Mouse (Mus musculus) forebrain, embryonic 14.5 days (tissue): ENCODE results near the gene Unkl. TPM values are rescaled to one million over a fixed set of nuclear protein-coding genes. Genes with fewer than 3 reads are reported as not detected.
A peak's percentile ranks its signal among the peaks of the same experiment; 100 is the strongest.

ENCODE experiments used
- ATAC-seq: fragments of 200-750 bp; cut with Nextera tagmentation; 2 replicates; pipeline ENCODE4 v1.8.0; 2017; ENCODE audit warnings: mild to moderate bottlenecking, moderate library complexity
- DNase-seq: peaks from one replicate; pipeline ENCODE4 v3.0.0-alpha.2; 2015; ENCODE audit warnings: low spot score
- H3K27ac ChIP-seq: fragments of 300-500 bp; sonication (generic); 2 replicates; pipeline ENCODE4 v1.5.1; 2014; ENCODE audit warnings: low read depth, mild to moderate bottlenecking, control low read depth, low read length, moderate library complexity
- H3K27me3 ChIP-seq: fragments of 300-500 bp; sonication (generic); replicated peaks from 2 replicates; pipeline ENCODE4 v1.6.1; 2014; ENCODE audit warnings: low read length, control low read depth, mixed read lengths; ENCODE audit not compliant: control insufficient read depth, insufficient read depth
- H3K36me3 ChIP-seq: fragments of 300-500 bp; sonication (generic); 2 replicates; pipeline ENCODE4 v1.6.1; 2014; ENCODE audit warnings: low read length, control low read depth; ENCODE audit not compliant: control insufficient read depth, insufficient read depth
- H3K4me1 ChIP-seq: fragments of 300-500 bp; sonication (generic); 2 replicates; pipeline ENCODE4 v1.6.1; 2014; ENCODE audit warnings: antibody characterized with exemption, low read length, control low read depth; ENCODE audit not compliant: control insufficient read depth, insufficient read depth
- H3K4me2 ChIP-seq: fragments of 300-500 bp; sonication (generic); 2 replicates; pipeline ENCODE4 v1.6.1; 2014; ENCODE audit warnings: mild to moderate bottlenecking, control low read depth, low read length
- H3K4me3 ChIP-seq: fragments of 300-500 bp; sonication (generic); 2 replicates; pipeline ENCODE4 v1.5.1; 2014; ENCODE audit warnings: low read depth, low read length, control low read depth
- H3K9ac ChIP-seq: fragments of 300-500 bp; sonication (generic); 2 replicates; pipeline ENCODE4 v1.6.1; 2014; ENCODE audit warnings: mild to moderate bottlenecking, low read length, control low read depth, moderate library complexity
- H3K9me3 ChIP-seq: fragments of 300-500 bp; sonication (generic); replicated peaks from 2 replicates; pipeline ENCODE4 v1.6.1; 2016; ENCODE audit warnings: low read length, control low read depth, mixed read lengths; ENCODE audit not compliant: control insufficient read depth
- WGBS: fragments of 180-500 bp; shearing (Covaris S2); extraction: QIAGEN DNeasy Blood & Tissue Kit; methylation state at CpG from one replicate; pipeline ENCODE4 v1.1.7; 2014; 5-methylcytosine and 5-hydroxymethylcytosine counted together
- polyA plus RNA-seq: library from polyadenylated mRNA; unstranded; fragments of >200 nt; fragmentation: Nextera tagmentation; extraction: Ambion mirVana; gene quantifications from 2 replicates; pipeline ENCODE4 v1.2.1, GENCODE M21; 2014

The Unkl gene
- polyA plus RNA-seq, 1 experiment from 2014 or later = 6.2 TPM

DNA sequence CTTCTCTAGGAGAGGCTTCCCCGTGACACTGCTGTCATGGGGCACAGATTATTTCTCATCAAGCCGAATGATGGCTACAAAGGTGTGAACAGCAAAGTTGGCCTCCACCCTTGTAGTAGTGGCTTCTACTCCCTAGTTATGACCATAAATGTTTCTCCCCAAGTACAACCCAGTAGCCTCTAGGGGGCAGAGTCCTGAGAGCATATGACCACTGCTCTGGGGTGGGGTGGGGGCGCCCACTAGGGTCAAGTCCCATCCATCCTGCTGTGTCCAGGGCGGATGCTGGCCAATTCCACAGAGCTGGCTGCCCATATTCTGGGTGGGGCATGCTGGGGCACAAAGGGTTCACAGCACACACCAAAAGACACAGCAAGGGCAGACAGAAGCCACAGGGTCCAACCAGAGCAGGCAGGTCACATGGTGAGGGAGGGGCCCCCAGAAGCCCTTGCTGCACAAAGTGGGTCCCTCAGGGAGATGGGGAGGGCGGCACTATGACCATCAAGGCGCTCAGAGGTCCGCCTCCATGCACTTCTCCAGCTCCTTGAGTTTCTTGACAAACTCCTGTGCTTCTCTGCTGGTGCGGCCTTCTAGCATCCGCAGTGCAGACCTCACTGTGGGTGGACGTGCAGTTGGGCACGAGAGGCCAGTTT, 55.1 kb downstream of the Unkl start:
- Histone ChIP-seq H3K4me3 (no peak overlapping the region), H3K27me3 (no peaks in the 10 kb centered on the region), H3K27ac (no peak overlapping the region), H3K36me3 (peaks cover 44% of the 10 kb centered on the region), H3K9me3 (no peaks in the 10 kb centered on the region), H3K9ac (no peak overlapping the region), H3K4me2 (no peak overlapping the region), H3K4me1 (peaks cover 12% of the 10 kb centered on the region)
- DNase-seq (no peak), ATAC-seq (no peak)
- WGBS = 88% methylated on average over 11 of the region's 11 CpGs

GRCm38 (mm10) chr17:25244239-25244638, 56.0 kb downstream of the Unkl start:
- H3K4me2 ChIP-seq = no peak overlapping the region
- no peak for ATAC-seq
- DNase-seq = no peak
- no peaks in the 10 kb centered on the region for H3K27me3 ChIP-seq
- peaks cover 8% of the 10 kb centered on the region for H3K4me1 ChIP-seq
- H3K9me3 ChIP-seq = no peaks in the 10 kb centered on the region
- WGBS = 87% methylated on average over 16 of the region's 16 CpGs
- no peak overlapping the region for H3K9ac ChIP-seq
- H3K36me3 ChIP-seq = peaks cover 44% of the 10 kb centered on the region
- no peak overlapping the region for H3K4me3 ChIP-seq
- H3K27ac ChIP-seq = no peak overlapping the region

GRCm38 (mm10) chr17:25248033-25248750, 60.0 kb downstream of the Unkl start:
- no peak for DNase-seq
- H3K4me2 ChIP-seq = no peak overlapping the region
- WGBS = 81% methylated on average over 18 of the region's 18 CpGs
- H3K27ac ChIP-seq = no peak overlapping the region
- no peak overlapping the region for H3K4me3 ChIP-seq
- H3K4me1 ChIP-seq = 0 out of 2 replicates have a peak, but pooled peaks cover 5% of the 10 kb centered on the region
- no peaks in the 10 kb centered on the region for H3K27me3 ChIP-seq
- peaks cover 26% of the 10 kb centered on the region for H3K36me3 ChIP-seq
- H3K9ac ChIP-seq = no peak overlapping the region
- ATAC-seq = no peak
- no peaks in the 10 kb centered on the region for H3K9me3 ChIP-seq

GRCm38 (mm10) chr17:25250181-25250835, 62.1 kb downstream of the Unkl start:
- no peak for DNase-seq
- H3K9ac ChIP-seq = no peak overlapping the region
- 0 out of 2 replicates have a peak, but pooled peaks cover 5% of the 10 kb centered on the region for H3K4me1 ChIP-seq
- H3K27me3 ChIP-seq = no peaks in the 10 kb centered on the region; the same call in 1 of the 2 replicates
- no peak for ATAC-seq
- no peaks in the 10 kb centered on the region for H3K9me3 ChIP-seq
- no peak overlapping the region for H3K4me3 ChIP-seq
- 72% methylated on average over 8 of the region's 8 CpGs for WGBS
- H3K27ac ChIP-seq = no peak overlapping the region
- no peak overlapping the region for H3K4me2 ChIP-seq
- peaks cover 6% of the 10 kb centered on the region; the same call in 1 of the 2 replicates for H3K36me3 ChIP-seq

DNA sequence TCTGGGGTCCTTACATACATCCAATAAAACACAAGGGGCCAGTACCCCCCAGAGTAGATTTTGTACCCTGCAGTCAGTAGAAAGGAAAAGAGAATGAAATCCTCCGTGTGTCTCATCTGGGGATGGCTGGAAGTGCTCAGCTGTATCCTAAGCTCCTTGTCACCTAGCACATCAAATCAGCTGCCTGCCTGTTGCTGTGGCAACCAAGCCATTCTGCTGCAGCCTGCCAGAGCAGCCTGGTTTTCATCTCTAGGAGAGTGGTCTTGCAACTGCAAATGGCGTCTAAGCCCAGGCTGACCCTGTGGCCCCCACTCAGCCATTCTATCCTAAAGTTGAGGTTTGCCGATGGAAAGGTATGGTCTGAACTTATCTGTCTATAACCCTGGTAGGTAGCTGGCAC, 64.4 kb downstream of the Unkl start:
- H3K36me3 ChIP-seq = no peaks in the 10 kb centered on the region
- peak; percentile 42; the same call in 1 of the 2 replicates for ATAC-seq
- WGBS = 25% methylated on average over 3 of the region's 3 CpGs
- H3K27me3 ChIP-seq = peaks cover 8% of the 10 kb centered on the region
- no peak overlapping the region for H3K4me2 ChIP-seq
- H3K9ac ChIP-seq = no peak overlapping the region
- no peaks in the 10 kb centered on the region for H3K9me3 ChIP-seq
- H3K27ac ChIP-seq = peak overlapping the region; percentile 49
- H3K4me3 ChIP-seq = no peak overlapping the region
- H3K4me1 ChIP-seq = peaks cover 12% of the 10 kb centered on the region
- DNase-seq = peak; percentile 68

DNA sequence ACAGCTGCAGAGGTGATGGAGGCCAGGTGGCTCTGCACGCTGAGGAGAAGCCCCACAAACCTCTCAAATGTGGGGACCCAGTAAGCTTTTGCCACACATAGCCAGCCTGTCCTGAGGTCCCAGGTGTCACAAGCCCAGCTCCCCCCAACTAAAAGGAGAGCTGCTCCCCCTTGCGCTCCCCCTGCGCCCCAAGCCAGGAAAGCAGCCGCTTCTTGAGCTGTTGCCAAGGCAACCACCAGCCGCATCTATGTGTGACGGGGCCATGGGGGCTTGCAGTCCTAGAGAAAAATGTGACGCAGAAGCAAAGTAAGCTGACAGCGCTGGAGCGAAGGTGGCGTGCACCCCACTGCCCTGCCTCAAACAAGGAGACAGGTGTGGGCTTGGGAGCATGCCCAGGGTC, 65.6 kb downstream of the Unkl start:
- peaks cover 6% of the 10 kb centered on the region; the same call in 1 of the 2 replicates for H3K36me3 ChIP-seq
- no peak for ATAC-seq
- peak overlapping the region; percentile 12; the same call in 1 of the 2 replicates for H3K4me2 ChIP-seq
- H3K27me3 ChIP-seq = peaks cover 8% of the 10 kb centered on the region
- H3K9ac ChIP-seq = 0 out of 2 replicates have a peak overlapping the region, but pooled peaks have one; percentile 32
- peaks cover 12% of the 10 kb centered on the region for H3K4me1 ChIP-seq
- WGBS = 22% methylated on average over 10 of the region's 10 CpGs
- DNase-seq = peak; percentile 67
- no peak overlapping the region for H3K4me3 ChIP-seq
- no peaks in the 10 kb centered on the region for H3K9me3 ChIP-seq
- 0 out of 2 replicates have a peak overlapping the region, but pooled peaks have one; percentile 49 for H3K27ac ChIP-seq

DNA sequence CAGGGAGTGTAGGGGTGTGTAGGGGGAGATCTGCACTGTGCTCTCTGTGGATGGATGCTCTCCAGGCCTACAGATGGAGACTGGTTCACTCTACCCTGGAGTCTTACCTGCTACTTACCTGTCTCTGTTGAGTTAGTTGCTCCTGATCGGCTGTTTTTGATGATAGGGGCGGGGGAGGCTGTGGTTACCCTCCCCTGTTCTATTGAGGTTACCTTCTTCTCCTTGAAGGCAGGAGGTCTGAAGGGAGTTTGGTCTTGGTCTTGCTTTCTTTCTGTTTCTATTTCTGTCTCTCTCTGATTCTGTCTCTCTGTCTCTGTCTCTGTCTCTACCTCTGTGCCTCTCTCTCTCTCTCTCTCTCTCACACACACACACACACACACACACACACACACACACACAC, 66.9 kb downstream of the Unkl start:
- no peak overlapping the region for H3K4me3 ChIP-seq
- H3K4me1 ChIP-seq = peaks cover 12% of the 10 kb centered on the region
- 68% methylated on average over 2 of the region's 2 CpGs for WGBS

DNA sequence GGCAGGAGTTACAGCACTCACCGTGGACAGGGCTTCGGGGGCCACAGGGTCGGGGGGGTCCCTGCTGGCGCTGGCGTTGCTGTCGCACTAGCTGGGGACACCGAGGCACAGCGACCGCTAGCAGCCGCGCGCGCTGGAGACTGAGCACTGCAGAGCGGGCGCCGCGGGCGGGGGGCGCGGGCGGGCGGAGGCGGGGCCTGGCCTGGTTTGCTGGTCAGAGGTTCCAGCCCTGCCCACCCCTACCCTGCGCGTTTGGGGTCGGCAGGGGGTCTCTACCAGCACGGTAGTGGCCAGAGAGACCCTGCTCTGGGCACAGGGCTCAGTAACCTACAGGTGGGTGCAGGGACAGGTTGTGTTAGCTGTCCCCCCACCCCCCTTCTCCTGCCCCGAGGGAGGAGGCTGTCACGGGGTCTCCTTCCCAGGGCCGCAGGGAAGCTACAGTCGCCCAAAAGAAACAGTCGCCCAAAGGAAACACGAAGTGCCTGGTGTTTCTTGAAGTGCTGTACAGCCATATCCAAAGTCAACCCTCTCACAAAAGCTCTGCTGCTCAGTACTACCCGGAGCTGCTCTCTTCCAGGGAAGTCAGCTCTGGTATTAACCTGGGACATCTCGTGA, 68.0 kb downstream of the Unkl start, which contains the start of gene Baiap3:
Gene Baiap3, minus strand, starts transcription at position 225 of the 615 bp plus-strand sequence.
- Histone ChIP-seq H3K4me2 (peak within 1 kb of the TSS; percentile 52), H3K27me3 (peaks cover 8% of the 10 kb centered on the region), H3K9ac (peak within 1 kb of the TSS; percentile 40), H3K9me3 (no peaks in the 10 kb centered on the region), H3K27ac (no peak within 1 kb of the TSS), H3K4me3 (peak within 1 kb of the TSS; percentile 17), H3K4me1 (peaks cover 12% of the 10 kb centered on the region), H3K36me3 (peaks cover 22% of the 10 kb centered on the region)
- DNase-seq = no peak
- WGBS = 5% methylated on average over 35 of the region's 35 CpGs
- ATAC-seq = peak; percentile 24; the same call in 1 of the 2 replicates

More for the DNA sequence above, 66.9 kb downstream of the Unkl start:
- DNase-seq (no peak), ATAC-seq (no peak)
- H3K27me3 ChIP-seq = peaks cover 8% of the 10 kb centered on the region
- H3K4me2 ChIP-seq = no peak overlapping the region
- peaks cover 20% of the 10 kb centered on the region for H3K36me3 ChIP-seq
- H3K9me3 ChIP-seq = no peaks in the 10 kb centered on the region
- H3K9ac ChIP-seq = no peak overlapping the region
- no peak overlapping the region for H3K27ac ChIP-seq
